Mouse (Mus musculus) MEL (cell line): ENCODE data around the gene Cx3cr1. TPM values are rescaled to one million over a fixed set of nuclear protein-coding genes. Genes with fewer than 3 reads are reported as not detected.

Source experiments
- DNase-seq: peaks from one replicate; pipeline ENCODE4 v3.0.0; 2011; ENCODE audit warnings: low read depth, low spot score
- H3K27ac ChIP-seq: 2 replicates; pipeline ENCODE4 v1.5.1; 2012; ENCODE audit warnings: low read depth, mild to moderate bottlenecking, control low read depth, low read length, moderate library complexity; ENCODE audit not compliant: control insufficient read depth
- H3K27me3 ChIP-seq, 2 experiments: fragments of 150-350 bp in 1 of 2; sonication (generic) in 1 of 2; 2 replicates each; pipeline ENCODE4 v1.6.1; 2012; ENCODE audit warnings: low read length in 2 of 2, mild to moderate bottlenecking in 2 of 2, improper control_type of control experiment in 1 of 2, moderate library complexity in 1 of 2; ENCODE audit not compliant: insufficient read depth in 2 of 2, control insufficient read depth in 1 of 2
- H3K36me3 ChIP-seq, 2 experiments: 2 replicates each; pipeline ENCODE4 v1.6.1; 2012 to 2014; ENCODE audit warnings: low read length in 2 of 2, improper control_type of control experiment in 1 of 2, inconsistent platforms in 1 of 2, mild to moderate bottlenecking in 1 of 2; ENCODE audit not compliant: insufficient read depth in 2 of 2, control insufficient read depth in 1 of 2
- H3K4me1 ChIP-seq, 2 experiments: fragments of 150-350 bp in 1 of 2; sonication (generic) in 1 of 2; 2 replicates each; pipeline ENCODE4 v1.6.1; 2012; ENCODE audit warnings: low read length in 2 of 2, improper control_type of control experiment in 1 of 2, mild to moderate bottlenecking in 1 of 2; ENCODE audit not compliant: insufficient read depth in 2 of 2, control insufficient read depth in 1 of 2
- H3K4me3 ChIP-seq, 2 experiments: fragments of 150-350 bp in 1 of 2; sonication (generic) in 1 of 2; 2 replicates each; pipeline ENCODE4 v1.5.1; 2012; ENCODE audit warnings: low read depth in 2 of 2, low read length in 2 of 2, mild to moderate bottlenecking in 2 of 2, moderate library complexity in 2 of 2, control low read depth in 1 of 2, improper control_type of control experiment in 1 of 2; ENCODE audit not compliant: control insufficient read depth in 1 of 2, insufficient read depth in 1 of 2
- H3K79me2 ChIP-seq: 2 replicates; pipeline ENCODE4 v1.6.1; 2012; ENCODE audit warnings: mild to moderate bottlenecking, low read length, moderate library complexity; ENCODE audit not compliant: control insufficient read depth, poor library complexity, insufficient read depth
- H3K9ac ChIP-seq: 2 replicates; pipeline ENCODE4 v1.6.1; 2012; ENCODE audit warnings: low read depth, mild to moderate bottlenecking, control low read depth, low read length, moderate library complexity; ENCODE audit not compliant: control insufficient read depth, poor library complexity, severe bottlenecking
- H3K9me3 ChIP-seq: fragments of 150-350 bp; sonication (generic); replicated peaks from 2 replicates; pipeline ENCODE4 v1.6.1; 2012; ENCODE audit warnings: mild to moderate bottlenecking, low read length, improper control_type of control experiment, moderate library complexity; ENCODE audit not compliant: insufficient read depth
- BHLHE40 ChIP-seq: IDR thresholded peaks from 2 replicates; pipeline ENCODE4 v1.6.1; 2012; ENCODE audit warnings: low read depth, mild to moderate bottlenecking, inconsistent platforms, low read length, improper control_type of control experiment, borderline replicate concordance
- CHD1 ChIP-seq: IDR thresholded peaks from 2 replicates; pipeline ENCODE4 v1.6.1; 2012; ENCODE audit warnings: low read depth, mild to moderate bottlenecking, inconsistent platforms, low read length, improper control_type of control experiment
- CTCF ChIP-seq, 3 experiments: IDR thresholded peaks in 2 of 3; conservative IDR thresholded peaks in 1 of 3; 2 replicates each; pipeline ENCODE4 v1.5.1; 2011 to 2012; ENCODE audit warnings: low read length in 3 of 3, low read depth in 2 of 3, mild to moderate bottlenecking in 2 of 3, improper control_type of control experiment in 1 of 3, inconsistent platforms in 1 of 3, mixed read lengths in 1 of 3, moderate library complexity in 1 of 3; ENCODE audit not compliant: control insufficient read depth in 1 of 3, insufficient read depth in 1 of 3, poor library complexity in 1 of 3, severe bottlenecking in 1 of 3
- ELF1 ChIP-seq: IDR thresholded peaks from 2 replicates; pipeline ENCODE4 v1.6.1; 2014; ENCODE audit warnings: low read depth, mild to moderate bottlenecking, inconsistent platforms, low read length, improper control_type of control experiment, moderate library complexity
- GATA1 ChIP-seq: IDR thresholded peaks from 2 replicates; pipeline ENCODE4 v1.6.1; 2011; ENCODE audit warnings: low read depth, low read length, improper control_type of control experiment
- HCFC1 ChIP-seq: IDR thresholded peaks from 2 replicates; pipeline ENCODE4 v1.6.1; 2012; ENCODE audit warnings: low read depth, mild to moderate bottlenecking, inconsistent platforms, low read length, improper control_type of control experiment, moderate library complexity
- MAFK ChIP-seq: IDR thresholded peaks from 2 replicates; pipeline ENCODE4 v1.6.1; 2011; ENCODE audit warnings: low read depth, mild to moderate bottlenecking, low read length, improper control_type of control experiment, borderline replicate concordance
- MAX ChIP-seq: IDR thresholded peaks from 2 replicates; pipeline ENCODE4 v1.6.1; 2011; ENCODE audit warnings: low read length, improper control_type of control experiment
- MEF2A ChIP-seq: IDR thresholded peaks from 2 replicates; pipeline ENCODE4 v1.6.1; 2014; ENCODE audit warnings: low read depth, mild to moderate bottlenecking, inconsistent platforms, low read length, improper control_type of control experiment; ENCODE audit not compliant: poor library complexity, insufficient replicate concordance, severe bottlenecking; ENCODE audit errors: extremely low read depth
- MYB ChIP-seq: IDR thresholded peaks from 2 replicates; pipeline ENCODE4 v1.6.1; 2011; ENCODE audit warnings: mild to moderate bottlenecking, low read depth, low read length, improper control_type of control experiment
- NELFE ChIP-seq: IDR thresholded peaks from 2 replicates; pipeline ENCODE4 v1.6.1; 2011; ENCODE audit warnings: low read depth, low read length, improper control_type of control experiment
- NRF1 ChIP-seq: IDR thresholded peaks from 2 replicates; pipeline ENCODE4 v1.6.1; 2014; ENCODE audit warnings: low read depth, mild to moderate bottlenecking, inconsistent platforms, low read length, improper control_type of control experiment, moderate library complexity; ENCODE audit not compliant: poor library complexity, insufficient read depth, severe bottlenecking
- POLR2AphosphoS2 ChIP-seq: IDR thresholded peaks from 2 replicates; pipeline ENCODE4 v1.6.1; 2011; ENCODE audit warnings: low read length, improper control_type of control experiment
- RAD21 ChIP-seq: IDR thresholded peaks from 2 replicates; pipeline ENCODE4 v1.6.1; 2011; ENCODE audit warnings: mild to moderate bottlenecking, low read depth, low read length, improper control_type of control experiment
- RCOR1 ChIP-seq: IDR thresholded peaks from 2 replicates; pipeline ENCODE4 v1.6.1; 2012; ENCODE audit warnings: low read depth, mild to moderate bottlenecking, inconsistent platforms, low read length, improper control_type of control experiment
- SMC3 ChIP-seq: IDR thresholded peaks from 2 replicates; pipeline ENCODE4 v1.6.1; 2011; ENCODE audit warnings: low read depth, low read length, improper control_type of control experiment
- TBP ChIP-seq: IDR thresholded peaks from 2 replicates; pipeline ENCODE4 v1.8.0; 2011; ENCODE audit warnings: low read depth, low read length, improper control_type of control experiment
- TCF12 ChIP-seq: IDR thresholded peaks from 2 replicates; pipeline ENCODE4 v1.6.1; 2014; ENCODE audit warnings: low read depth, mild to moderate bottlenecking, inconsistent platforms, low read length, improper control_type of control experiment, moderate library complexity
- USF1 ChIP-seq: IDR thresholded peaks from 2 replicates; pipeline ENCODE4 v1.6.1; 2014; ENCODE audit warnings: low read depth, mild to moderate bottlenecking, inconsistent platforms, low read length, improper control_type of control experiment, moderate library complexity
- ZC3H11A ChIP-seq: IDR thresholded peaks from 2 replicates; pipeline ENCODE4 v1.6.1; 2012; ENCODE audit warnings: low read depth, mild to moderate bottlenecking, inconsistent platforms, low read length, improper control_type of control experiment
- ZMIZ1 ChIP-seq: IDR thresholded peaks from 2 replicates; pipeline ENCODE4 v1.6.1; 2012; ENCODE audit warnings: low read depth, mild to moderate bottlenecking, inconsistent platforms, low read length, improper control_type of control experiment, moderate library complexity
- polyA plus RNA-seq, 2 experiments: library from polyadenylated mRNA; stranded (reverse) in 1 of 2; unstranded in 1 of 2; fragments of >175 nt in 1 of 2; fragments of >200 nt in 1 of 2; gene quantifications; 2 replicates each; pipeline versions ENCODE4 v1.2.1 to v1.2.4; 2012; ENCODE audit warnings: low replicate concordance in 2 of 2, low read depth in 1 of 2; ENCODE audit not compliant: insufficient read length in 2 of 2, insufficient read depth in 1 of 2, missing spikeins in 1 of 2
- total RNA-seq: library from RNA; depleted of rRNA; stranded (reverse); fragments of 300-350 nt; gene quantifications from 2 replicates; pipeline ENCODE4 v1.2.3, GENCODE M21; 2012

The Cx3cr1 gene
- total and polyA plus RNA-seq, 3 experiments = not detected

- no peak overlapping the region for H3K9ac ChIP-seq
- H3K27me3 ChIP-seq = no peaks in the 10 kb centered on the region
- no peak overlapping the region for H3K4me3 ChIP-seq
- TF ChIP-seq TCF12 (no peak), HCFC1 (no peak), SMC3 (no peak)
- H3K9me3 ChIP-seq = no peaks in the 10 kb centered on the region
- H3K36me3 ChIP-seq = peaks cover 0 to 8% of the 10 kb centered on the region in 2 experiments; a peak in 2 of 4 replicates
- H3K79me2 ChIP-seq = no peaks in the 10 kb centered on the region
- H3K27ac ChIP-seq = no peak overlapping the region
- H3K4me1 ChIP-seq = no peaks in the 10 kb centered on the region
- DNase-seq = no peak
Observed at GRCm38 (mm10) chr9:119919858-119920257, 149.8 kb downstream of the Cx3cr1 start.

- Histone ChIP-seq H3K4me1 (no peaks in the 10 kb centered on the region), H3K27ac (no peak overlapping the region), H3K27me3 (no peaks in the 10 kb centered on the region), H3K4me3 (no peak overlapping the region), H3K9me3 (no peaks in the 10 kb centered on the region), H3K9ac (no peak overlapping the region), H3K79me2 (no peaks in the 10 kb centered on the region), H3K36me3 (peaks cover 0 to 10% of the 10 kb centered on the region in 2 experiments; a peak in 2 of 4 replicates)
- peak; percentile 42 for DNase-seq
- TF ChIP-seq NELFE (no peak), RAD21 (peak; percentile 22), CTCF (IDR thresholded peaks at IDR 0.05 in 2 of 3, conservative IDR thresholded peaks at IDR 0.05 in 1 of 3; ENCODE audit: control insufficient read depth in 1 of 3, insufficient read depth in 1 of 3, low read depth in 2 of 3, low read length in 3 of 3, poor library complexity in 1 of 3, severe bottlenecking in 1 of 3) (peak in 1 of 3 experiments; percentile 47; a peak in 2 of 6 replicates)
Observed at GRCm38 (mm10) chr9:119913087-119913838, 156.4 kb downstream of the Cx3cr1 start.

GRCm38 (mm10) chr9:119909931-119910330 is 159.7 kb downstream of the Cx3cr1 start:
- TF ChIP-seq MEF2A (no peak), NELFE (no peak), TBP (no peak), USF1 (no peak), MYB (no peak), NRF1 (no peak), GATA1 (no peak), RCOR1 (no peak), SMC3 (no peak), ZC3H11A (no peak), POLR2AphosphoS2 (no peak), CTCF (IDR thresholded peaks at IDR 0.05 in 2 of 3, conservative IDR thresholded peaks at IDR 0.05 in 1 of 3; ENCODE audit: control insufficient read depth in 1 of 3, insufficient read depth in 1 of 3, low read depth in 2 of 3, low read length in 3 of 3, poor library complexity in 1 of 3, severe bottlenecking in 1 of 3) (no peak), BHLHE40 (no peak), MAFK (no peak), ELF1 (no peak), MAX (no peak), CHD1 (no peak), ZMIZ1 (no peak)
- Histone ChIP-seq H3K27ac (no peak overlapping the region), H3K79me2 (no peaks in the 10 kb centered on the region), H3K4me3 (no peak overlapping the region), H3K36me3 (peaks cover 0 to 14% of the 10 kb centered on the region in 2 experiments; a peak in 2 of 4 replicates), H3K9ac (no peak overlapping the region), H3K4me1 (no peaks in the 10 kb centered on the region), H3K9me3 (no peaks in the 10 kb centered on the region), H3K27me3 (no peaks in the 10 kb centered on the region)
- DNase-seq = no peak
